Mouse (Mus musculus): ENCODE measurements around the gene Isyna1. TPM values are rescaled to one million over a fixed set of nuclear protein-coding genes. Genes with fewer than 3 reads are reported as not detected.

Gene Isyna1
- polyA plus RNA-seq, 1 experiment from 2014 or later: 107 TPM

DNA sequence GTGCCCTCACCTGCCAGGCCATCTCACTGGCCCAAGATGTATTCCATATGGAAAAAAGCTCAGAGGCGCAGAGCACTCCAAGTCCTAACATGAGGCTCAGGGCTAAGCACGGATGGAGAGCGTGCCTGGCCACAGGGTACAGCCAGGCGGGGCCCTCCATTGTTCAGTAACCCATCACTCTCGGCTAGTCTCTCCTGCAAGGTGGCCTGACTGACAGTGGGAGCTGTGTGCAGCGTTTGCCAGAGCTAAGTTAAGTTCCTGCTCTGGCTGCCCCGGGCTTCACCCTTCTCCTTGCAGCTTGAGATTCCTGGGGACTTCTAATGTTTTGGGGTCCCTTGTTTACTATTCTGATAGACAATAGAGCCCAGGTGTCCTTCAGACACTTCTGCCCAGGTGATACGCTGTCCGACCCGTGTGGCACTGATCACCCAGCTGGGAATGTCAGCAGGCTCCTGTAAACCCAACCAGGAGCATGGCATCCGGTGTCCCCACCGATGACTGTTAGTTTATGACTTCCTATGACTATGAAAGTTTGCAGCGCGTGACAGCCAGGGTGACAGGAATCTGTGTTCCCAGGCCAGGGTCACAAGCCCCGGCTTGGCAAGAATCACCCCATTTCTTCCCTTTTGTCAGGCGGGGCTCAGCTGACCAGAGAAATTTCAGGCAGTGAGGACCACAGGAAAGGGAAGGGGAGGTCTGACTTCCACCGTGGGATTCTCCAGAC is 51.5 kb downstream of the Isyna1 start:
- ATAC-seq (ENCODE audit: insufficient read depth): no peak
- H3K27ac ChIP-seq (ENCODE audit: low read depth): no peak overlapping the region

DNA sequence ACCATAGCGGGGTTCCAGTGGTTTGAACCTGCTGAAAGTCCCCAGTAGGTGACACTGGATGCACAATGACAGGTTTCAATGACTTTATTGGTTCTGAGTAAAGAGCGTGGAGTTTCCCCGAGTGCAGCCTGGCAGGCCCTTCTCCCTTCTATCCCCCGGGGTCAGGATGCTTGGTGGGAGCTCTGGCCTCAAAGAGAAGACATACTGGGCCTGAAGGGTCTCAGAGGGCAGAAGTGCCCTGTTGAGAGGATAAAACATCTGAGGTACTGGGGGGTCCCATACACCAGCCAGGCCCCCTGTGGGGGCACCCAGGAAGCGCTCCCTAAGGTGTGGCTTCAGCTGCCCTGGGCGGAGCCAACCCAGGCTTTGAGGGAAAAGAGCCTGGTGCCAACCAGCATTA is 52.2 kb downstream of the Isyna1 start:
- no peak overlapping the region for H3K4me3 ChIP-seq (ENCODE audit: low read depth, low read length)
- no peak overlapping the region for H3K9ac ChIP-seq
- no peak overlapping the region for H3K4me2 ChIP-seq
- H3K27ac ChIP-seq (ENCODE audit: low read depth): no peak overlapping the region
- H3K27me3 ChIP-seq (ENCODE audit: insufficient read depth, low read length): no peaks in the 10 kb centered on the region
- DNase-seq (no peak), ATAC-seq (ENCODE audit: insufficient read depth) (no peak)
- no peak for TF ChIP-seq CTCF (IDR thresholded peaks at IDR 0.05; ENCODE audit: low read depth)
- peaks cover 19% of the 10 kb centered on the region for H3K4me1 ChIP-seq (ENCODE audit: insufficient read depth)
- H3K36me3 ChIP-seq (ENCODE audit: insufficient read depth): peaks cover 15% of the 10 kb centered on the region; the same call in 1 of the 2 replicates
- no peaks in the 10 kb centered on the region for H3K9me3 ChIP-seq (ENCODE audit: low read depth, low read length)
- WGBS: 78% methylated on average over 6 of the region's 6 CpGs

More for the DNA sequence above, 51.5 kb downstream of the Isyna1 start:
- peaks cover 9% of the 10 kb centered on the region; the same call in 1 of the 2 replicates for H3K36me3 ChIP-seq (ENCODE audit: insufficient read depth)
- H3K9ac ChIP-seq: no peak overlapping the region
- peaks cover 19% of the 10 kb centered on the region for H3K4me1 ChIP-seq (ENCODE audit: insufficient read depth)
- H3K4me3 ChIP-seq (ENCODE audit: low read depth, low read length): no peak overlapping the region
- H3K27me3 ChIP-seq (ENCODE audit: insufficient read depth, low read length): no peaks in the 10 kb centered on the region
- peak; percentile 32 for DNase-seq
- no peak for TF ChIP-seq CTCF (IDR thresholded peaks at IDR 0.05; ENCODE audit: low read depth)
- H3K9me3 ChIP-seq (ENCODE audit: low read depth, low read length): no peaks in the 10 kb centered on the region
- no peak overlapping the region for H3K4me2 ChIP-seq
- 47% methylated on average over 17 of the region's 17 CpGs for WGBS

DNA sequence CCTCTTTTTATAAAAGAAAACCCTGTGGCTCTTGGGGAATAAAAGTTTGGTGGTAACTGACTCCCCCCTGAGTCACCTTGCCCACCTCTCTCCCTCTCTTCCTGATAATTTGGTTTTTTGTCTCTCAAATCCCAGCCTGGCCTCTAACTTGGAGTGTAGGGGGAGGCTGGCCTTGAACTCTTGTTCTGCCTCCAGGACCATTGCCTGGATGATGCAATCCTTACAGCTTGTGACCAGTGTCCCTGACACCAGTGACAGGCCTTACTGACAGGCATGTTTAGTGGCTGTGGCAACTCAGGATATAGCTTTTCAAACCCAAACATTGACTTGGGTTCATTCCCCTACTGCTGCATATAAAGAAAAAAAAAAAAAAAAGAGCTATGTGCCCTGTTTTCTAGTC is 52.6 kb downstream of the Isyna1 start:
- DNase-seq: no peak
- Histone ChIP-seq H3K4me2 (no peak overlapping the region), H3K27ac (ENCODE audit: low read depth) (no peak overlapping the region), H3K4me1 (ENCODE audit: insufficient read depth) (peaks cover 19% of the 10 kb centered on the region), H3K27me3 (ENCODE audit: insufficient read depth, low read length) (no peaks in the 10 kb centered on the region), H3K9ac (no peak overlapping the region), H3K36me3 (ENCODE audit: insufficient read depth) (peaks cover 18% of the 10 kb centered on the region; the same call in 1 of the 2 replicates), H3K9me3 (ENCODE audit: low read depth, low read length) (no peaks in the 10 kb centered on the region), H3K4me3 (ENCODE audit: low read depth, low read length) (no peak overlapping the region)
- TF ChIP-seq CTCF (IDR thresholded peaks at IDR 0.05; ENCODE audit: low read depth): no peak
- ATAC-seq (ENCODE audit: insufficient read depth): no peak

Other genes starting within 250 kb of the Isyna1 start
- 23.3 and 27.2 TPM in 2 replicates for gene Upf1, start 241.1 kb upstream of the Isyna1 start, polyA plus RNA-seq (2014; fragmentation: Nextera tagmentation; extraction: Ambion mirVana)
- 0.43 and 0.53 TPM in 2 replicates for gene Comp, start 220.8 kb upstream of the Isyna1 start, polyA plus RNA-seq (2014; fragmentation: Nextera tagmentation; extraction: Ambion mirVana)
- 15.5 and 21.8 TPM in 2 replicates for gene Crtc1, start 154.8 kb upstream of the Isyna1 start, polyA plus RNA-seq (2014; fragmentation: Nextera tagmentation; extraction: Ambion mirVana)
- 21.8 and 24.4 TPM in 2 replicates for gene Klhl26, start 117.4 kb upstream of the Isyna1 start, polyA plus RNA-seq (2014; fragmentation: Nextera tagmentation; extraction: Ambion mirVana)
- 6.7 and 8.3 TPM in 2 replicates for gene Tmem59l, start 107.0 kb upstream of the Isyna1 start, polyA plus RNA-seq (2014; fragmentation: Nextera tagmentation; extraction: Ambion mirVana)
- 151 and 165 TPM in 2 replicates for gene Crlf1, start 101.2 kb upstream of the Isyna1 start, polyA plus RNA-seq (2014; fragmentation: Nextera tagmentation; extraction: Ambion mirVana)
- 113 and 126 TPM in 2 replicates for gene Rex1bd, start 87.6 kb upstream of the Isyna1 start, polyA plus RNA-seq (2014; fragmentation: Nextera tagmentation; extraction: Ambion mirVana)
- gene Uba52, start 83.6 kb upstream of the Isyna1 start, polyA plus RNA-seq (2014; fragmentation: Nextera tagmentation; extraction: Ambion mirVana): 964 and 1,036 TPM in 2 replicates
- 239 and 245 TPM in 2 replicates for gene Fkbp8, start 66.6 kb upstream of the Isyna1 start, polyA plus RNA-seq (2014; fragmentation: Nextera tagmentation; extraction: Ambion mirVana)
- 56.3 and 59.0 TPM in 2 replicates for gene Kxd1, start 66.4 kb upstream of the Isyna1 start, polyA plus RNA-seq (2014; fragmentation: Nextera tagmentation; extraction: Ambion mirVana)
- 18.5 and 20.0 TPM in 2 replicates for gene Ell, start 54.9 kb upstream of the Isyna1 start, polyA plus RNA-seq (2014; fragmentation: Nextera tagmentation; extraction: Ambion mirVana)
- gene Ssbp4, start 14.5 kb downstream of the Isyna1 start, polyA plus RNA-seq (2014; fragmentation: Nextera tagmentation; extraction: Ambion mirVana): 127 and 143 TPM in 2 replicates
- 1.9 TPM in 2 replicates for gene Lrrc25, start 21.8 kb downstream of the Isyna1 start, polyA plus RNA-seq (2014; fragmentation: Nextera tagmentation; extraction: Ambion mirVana)
- 0.12 and 0.22 TPM in 2 replicates for gene Gdf15, start 38.1 kb downstream of the Isyna1 start, polyA plus RNA-seq (2014; fragmentation: Nextera tagmentation; extraction: Ambion mirVana)
- gene Pgpep1, start 66.0 kb downstream of the Isyna1 start, polyA plus RNA-seq (2014; fragmentation: Nextera tagmentation; extraction: Ambion mirVana): 46.6 and 48.2 TPM in 2 replicates
- gene Lsm4, start 78.9 kb downstream of the Isyna1 start, polyA plus RNA-seq (2014; fragmentation: Nextera tagmentation; extraction: Ambion mirVana): 305 and 327 TPM in 2 replicates
- gene Jund, start 104.6 kb downstream of the Isyna1 start, polyA plus RNA-seq (2014; fragmentation: Nextera tagmentation; extraction: Ambion mirVana): 70.1 and 72.9 TPM in 2 replicates
- gene Iqcn, start 109.1 kb downstream of the Isyna1 start, polyA plus RNA-seq (2014; fragmentation: Nextera tagmentation; extraction: Ambion mirVana): 0.04 TPM in 1 of 2 replicates, not detected in the other
- gene Gm3336, start 124.2 kb downstream of the Isyna1 start, polyA plus RNA-seq (2014; fragmentation: Nextera tagmentation; extraction: Ambion mirVana): not detected in 2 replicates
- 0.17 and 0.23 TPM in 2 replicates for gene Pde4c, start 129.3 kb downstream of the Isyna1 start, polyA plus RNA-seq (2014; fragmentation: Nextera tagmentation; extraction: Ambion mirVana)
- gene Rab3a, start 160.3 kb downstream of the Isyna1 start, polyA plus RNA-seq (2014; fragmentation: Nextera tagmentation; extraction: Ambion mirVana): 10.5 and 12.0 TPM in 2 replicates
- 27.9 and 29.4 TPM in 2 replicates for gene Mpv17l2, start 166.6 kb downstream of the Isyna1 start, polyA plus RNA-seq (2014; fragmentation: Nextera tagmentation; extraction: Ambion mirVana)
- 46.5 and 52.4 TPM in 2 replicates for gene Pik3r2, start 182.3 kb downstream of the Isyna1 start, polyA plus RNA-seq (2014; fragmentation: Nextera tagmentation; extraction: Ambion mirVana)
- 16.1 and 18.0 TPM in 2 replicates for gene Mast3, start 210.7 kb downstream of the Isyna1 start, polyA plus RNA-seq (2014; fragmentation: Nextera tagmentation; extraction: Ambion mirVana)
- 0.17 TPM in 1 of 2 replicates, not detected in the other for gene Il12rb1, start 214.1 kb downstream of the Isyna1 start, polyA plus RNA-seq (2014; fragmentation: Nextera tagmentation; extraction: Ambion mirVana)
- 4.3 and 4.4 TPM in 2 replicates for gene Arrdc2, start 245.3 kb downstream of the Isyna1 start, polyA plus RNA-seq (2014; fragmentation: Nextera tagmentation; extraction: Ambion mirVana)

Measured in lung, embryonic 14.5 days (tissue).